Mouse (Mus musculus) testis, adult 2 months (tissue): Measurements from ENCODE around the gene Sox15.

Experiments
- CTCF ChIP-seq: fragments of 200-500 bp; IDR thresholded peaks from 2 replicates; pipeline ENCODE4 v1.5.1; 2012; ENCODE audit warnings: low read depth, mild to moderate bottlenecking, inconsistent platforms, low read length, moderate library complexity; ENCODE audit not compliant: control insufficient read depth, insufficient read depth, insufficient replicate concordance
- POLR2A ChIP-seq: fragments of 200-500 bp; IDR thresholded peaks from 2 replicates; pipeline ENCODE4 v1.6.1; 2012; ENCODE audit warnings: low read depth, mild to moderate bottlenecking, inconsistent platforms, low read length, moderate library complexity; ENCODE audit not compliant: control insufficient read depth

DNA sequence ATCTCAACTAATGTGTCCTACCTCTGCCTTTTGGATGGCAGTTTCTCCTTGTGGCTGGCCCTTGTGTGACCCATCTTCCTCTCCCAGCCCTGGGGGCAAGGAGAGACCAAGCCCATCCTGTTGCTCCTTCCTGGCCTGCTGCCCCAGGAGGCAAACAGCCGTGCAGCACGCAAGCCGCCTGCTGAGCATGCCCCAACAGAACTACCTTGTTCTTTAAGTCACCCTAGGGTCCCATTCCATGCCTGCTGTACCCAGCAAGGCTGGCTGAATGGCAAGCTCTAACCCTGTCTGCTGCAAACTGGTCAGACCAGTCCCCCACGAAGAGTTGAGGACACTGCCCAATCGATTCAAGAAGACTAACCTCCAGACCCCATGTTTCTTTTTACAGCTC is 946 bp downstream of the Sox15 start:
- TF ChIP-seq CTCF (no peak), POLR2A (no peak)
